Mouse (Mus musculus) midbrain, embryonic 11.5 days (tissue): ENCODE results near the gene Olfr658. TPM values are rescaled to one million over a fixed set of nuclear protein-coding genes. Genes with fewer than 3 reads are reported as not detected.

Experiments
- ATAC-seq: fragments of 200-750 bp; cut with Nextera tagmentation; 2 replicates; pipeline ENCODE4 v1.8.0; 2017; ENCODE audit warnings: moderate TSS enrichment, moderate library complexity; ENCODE audit not compliant: low FRiP score
- DNase-seq: peaks from one replicate; pipeline ENCODE4 v3.0.0; 2015; ENCODE audit warnings: low spot score; ENCODE audit errors: missing footprints
- H3K27ac ChIP-seq: fragments of 300-500 bp; sonication (generic); 2 replicates; pipeline ENCODE4 v1.5.1; 2014; ENCODE audit warnings: low read depth, low read length
- H3K27me3 ChIP-seq: fragments of 300-500 bp; sonication (generic); 2 replicates; pipeline ENCODE4 v1.6.1; 2014; ENCODE audit warnings: mild to moderate bottlenecking, low read length, moderate library complexity, mixed read lengths; ENCODE audit not compliant: control insufficient read depth, insufficient read depth
- H3K36me3 ChIP-seq: fragments of 300-500 bp; sonication (generic); 2 replicates; pipeline ENCODE4 v1.6.1; 2014; ENCODE audit warnings: mild to moderate bottlenecking, low read length, moderate library complexity, mixed read lengths; ENCODE audit not compliant: control insufficient read depth, insufficient read depth
- H3K4me1 ChIP-seq: fragments of 300-500 bp; sonication (generic); 2 replicates; pipeline ENCODE4 v1.6.1; 2014; ENCODE audit warnings: low read length; ENCODE audit not compliant: control insufficient read depth, insufficient read depth
- H3K4me2 ChIP-seq: fragments of 300-500 bp; sonication (generic); 2 replicates; pipeline ENCODE4 v1.6.1; 2014; ENCODE audit warnings: mild to moderate bottlenecking, moderate library complexity
- H3K4me3 ChIP-seq: fragments of 300-500 bp; sonication (generic); 2 replicates; pipeline ENCODE4 v1.5.1; 2014; ENCODE audit warnings: low read depth, low read length
- H3K9ac ChIP-seq: fragments of 300-500 bp; sonication (generic); 2 replicates; pipeline ENCODE4 v1.6.1; 2014; ENCODE audit warnings: low read length
- H3K9me3 ChIP-seq: fragments of 300-500 bp; sonication (generic); 2 replicates; pipeline ENCODE4 v1.6.1; 2016; ENCODE audit warnings: low read length; ENCODE audit not compliant: control insufficient read depth
- WGBS: fragments of 180-500 bp; shearing (Covaris S2); extraction: QIAGEN DNeasy Blood & Tissue Kit; methylation state at CpG from one replicate; pipeline ENCODE4 v1.1.7; 2014; 5-methylcytosine and 5-hydroxymethylcytosine counted together
- polyA plus RNA-seq: library from polyadenylated mRNA; unstranded; fragments of >200 nt; fragmentation: Nextera tagmentation; extraction: Ambion mirVana; gene quantifications from 2 replicates; pipeline ENCODE4 v1.2.1, GENCODE M21; 2014

Olfr658 gene
- polyA plus RNA-seq: not detected in 2 replicates

DNA sequence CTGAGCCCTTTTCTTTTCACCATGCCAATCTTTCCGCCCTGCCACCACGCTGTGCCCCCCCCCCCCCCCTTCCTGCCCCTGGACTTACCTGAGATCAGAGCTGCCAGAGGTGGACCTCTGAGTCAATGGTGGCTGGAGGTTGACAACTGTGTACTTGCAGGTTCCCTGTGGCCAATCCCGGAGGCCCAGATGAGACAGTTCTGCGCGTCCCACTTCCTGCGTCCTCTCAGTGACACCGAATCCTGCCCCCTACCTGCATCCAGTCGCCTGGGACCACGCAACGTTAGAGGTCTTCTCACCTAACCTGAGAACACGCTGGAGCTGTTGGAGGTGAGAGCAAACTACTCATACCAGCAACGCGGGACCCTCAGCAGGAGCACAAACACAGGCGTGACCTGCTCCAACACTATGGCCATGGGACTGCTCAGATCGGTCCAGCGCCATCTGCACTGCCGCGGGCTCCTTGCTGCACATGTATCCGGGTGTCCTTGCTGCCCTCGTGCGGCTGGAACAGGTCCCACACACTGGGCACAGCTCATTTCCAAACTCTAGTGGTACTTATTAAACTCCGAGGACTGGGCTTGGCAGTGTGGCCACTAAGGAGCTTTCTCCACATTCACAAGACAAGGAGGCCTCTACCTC, at the start of gene Olfr658:
TSS of gene Olfr658 (minus strand) at position 465 of the 642 bp plus-strand sequence.
- Histone ChIP-seq H3K4me2 (peak within 1 kb of the TSS; percentile 37), H3K36me3 (no peaks in the 10 kb centered on the region), H3K9me3 (no peaks in the 10 kb centered on the region), H3K27me3 (no peaks in the 10 kb centered on the region), H3K4me3 (peak within 1 kb of the TSS; percentile 16; the same call in 1 of the 2 replicates), H3K27ac (no peak within 1 kb of the TSS), H3K9ac (no peak within 1 kb of the TSS), H3K4me1 (no peaks in the 10 kb centered on the region)
- DNase-seq (peak; percentile 89), ATAC-seq (peak; percentile 96)
- WGBS: 30% methylated on average over 22 of the region's 22 CpGs

DNA sequence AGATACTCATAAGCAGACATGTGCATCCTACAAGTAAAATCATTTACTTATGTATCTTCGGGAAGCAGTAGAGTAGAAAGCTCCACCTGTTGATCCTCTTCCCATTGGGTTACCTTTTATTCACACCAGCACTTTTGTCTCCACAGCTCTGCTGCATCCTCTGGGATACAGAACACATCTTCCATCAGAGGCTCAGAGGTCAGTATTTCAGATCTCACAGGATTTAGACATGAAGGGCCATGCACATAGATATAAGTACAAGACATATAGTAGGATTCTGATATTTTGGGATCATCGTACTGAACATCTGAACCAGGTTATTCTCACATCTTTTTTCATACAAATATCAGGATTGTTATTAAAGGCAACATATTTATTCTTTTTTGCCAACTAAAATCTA, 39.1 kb upstream of the Olfr658 start, which contains the start of gene Olfr661:
TSS of gene Olfr661 (plus strand) at position 301 of the 400 bp plus-strand sequence.
- no peak within 1 kb of the TSS for H3K27ac ChIP-seq
- H3K4me2 ChIP-seq: no peak within 1 kb of the TSS
- H3K4me1 ChIP-seq: no peaks in the 10 kb centered on the region
- ATAC-seq (no peak), DNase-seq (peak; percentile 39)
- no peaks in the 10 kb centered on the region for H3K27me3 ChIP-seq
- no peaks in the 10 kb centered on the region for H3K36me3 ChIP-seq
- no peak within 1 kb of the TSS for H3K4me3 ChIP-seq
- H3K9ac ChIP-seq: no peak within 1 kb of the TSS
- 93% methylated on average over 2 of the region's 2 CpGs for WGBS
- no peaks in the 10 kb centered on the region for H3K9me3 ChIP-seq

DNA sequence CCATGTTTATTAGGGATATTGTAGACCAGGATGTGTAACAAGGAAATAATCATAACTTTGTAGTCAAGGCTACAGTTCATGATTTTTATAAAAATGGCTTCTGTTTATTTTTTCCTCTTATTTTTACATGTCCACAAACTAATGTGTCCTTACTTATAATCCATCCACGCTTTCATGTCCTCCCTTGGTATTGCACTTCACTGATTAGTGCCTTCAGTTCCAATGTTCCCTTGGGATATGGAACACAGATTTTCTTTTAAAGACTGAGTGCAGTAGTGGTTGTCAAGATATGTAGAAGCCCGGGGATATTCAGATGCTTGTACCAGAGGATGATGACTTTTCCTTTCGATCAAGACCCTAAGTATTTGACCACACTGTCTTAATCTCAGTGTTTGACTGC, 19.3 kb upstream of the Olfr658 start, which contains the start of gene Olfr659:
TSS of gene Olfr659 (plus strand) at position 301 of the 400 bp plus-strand sequence.
- Histone ChIP-seq H3K9me3 (no peaks in the 10 kb centered on the region), H3K27ac (no peak within 1 kb of the TSS), H3K4me1 (no peaks in the 10 kb centered on the region), H3K4me3 (no peak within 1 kb of the TSS), H3K36me3 (no peaks in the 10 kb centered on the region), H3K4me2 (no peak within 1 kb of the TSS), H3K27me3 (no peaks in the 10 kb centered on the region), H3K9ac (no peak within 1 kb of the TSS)
- ATAC-seq (no peak), DNase-seq (no peak)
- 81% methylated on average over 3 of the region's 3 CpGs for WGBS

DNA sequence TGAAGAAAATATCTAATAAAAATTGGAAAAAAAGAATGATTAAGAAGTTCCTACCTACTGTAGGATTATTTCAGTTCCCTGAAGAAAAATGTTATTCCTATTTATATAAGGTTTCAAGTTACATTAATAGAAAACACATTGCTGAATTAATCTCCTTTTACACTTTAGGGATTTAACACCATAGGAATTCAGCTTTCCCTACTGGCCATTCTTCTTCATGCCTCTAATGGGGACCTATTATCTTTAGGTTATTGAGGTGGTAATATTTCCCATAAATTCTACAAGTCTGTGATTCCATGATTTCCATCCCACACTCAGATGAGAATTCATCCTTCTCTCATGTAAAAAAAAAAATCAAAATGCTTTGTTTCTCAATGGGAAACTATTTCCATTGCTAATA, 22.6 kb downstream of the Olfr658 start, which contains the start of gene Olfr657:
TSS of gene Olfr657 (plus strand) at position 301 of the 400 bp plus-strand sequence.
- Histone ChIP-seq H3K4me3 (no peak within 1 kb of the TSS), H3K9ac (no peak within 1 kb of the TSS), H3K9me3 (no peaks in the 10 kb centered on the region), H3K27ac (no peak within 1 kb of the TSS), H3K36me3 (no peaks in the 10 kb centered on the region), H3K4me1 (no peaks in the 10 kb centered on the region), H3K27me3 (no peaks in the 10 kb centered on the region), H3K4me2 (no peak within 1 kb of the TSS)
- no peak for ATAC-seq
- no peak for DNase-seq

DNA sequence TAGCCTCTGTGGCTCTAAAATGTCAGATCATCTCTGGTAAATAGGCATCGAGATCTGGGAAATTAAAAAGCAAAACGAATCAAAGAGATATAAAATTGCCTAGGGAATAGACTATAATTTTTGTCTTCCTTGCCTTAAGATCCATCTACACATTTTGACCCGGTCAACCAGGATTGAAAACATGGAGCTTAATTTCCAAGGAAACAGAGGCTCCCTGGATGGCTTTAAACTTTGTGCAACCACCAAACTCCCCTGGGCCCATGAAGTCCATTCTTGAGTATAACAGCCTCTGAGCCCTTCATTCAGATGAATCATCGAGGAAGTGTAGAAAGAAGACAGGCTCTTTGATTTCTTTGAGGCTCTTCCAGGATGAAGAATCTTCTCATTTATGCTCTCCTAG, 33.5 kb downstream of the Olfr658 start, which contains the start of gene Olfr656:
TSS of gene Olfr656 (plus strand) at position 301 of the 400 bp plus-strand sequence.
- DNase-seq: no peak
- no peak for ATAC-seq
- Histone ChIP-seq H3K27ac (no peak within 1 kb of the TSS), H3K9ac (no peak within 1 kb of the TSS), H3K4me3 (no peak within 1 kb of the TSS), H3K27me3 (no peaks in the 10 kb centered on the region), H3K9me3 (no peaks in the 10 kb centered on the region), H3K36me3 (no peaks in the 10 kb centered on the region), H3K4me2 (no peak within 1 kb of the TSS), H3K4me1 (no peaks in the 10 kb centered on the region)
- WGBS: 72% methylated on average over 4 of the region's 4 CpGs

DNA sequence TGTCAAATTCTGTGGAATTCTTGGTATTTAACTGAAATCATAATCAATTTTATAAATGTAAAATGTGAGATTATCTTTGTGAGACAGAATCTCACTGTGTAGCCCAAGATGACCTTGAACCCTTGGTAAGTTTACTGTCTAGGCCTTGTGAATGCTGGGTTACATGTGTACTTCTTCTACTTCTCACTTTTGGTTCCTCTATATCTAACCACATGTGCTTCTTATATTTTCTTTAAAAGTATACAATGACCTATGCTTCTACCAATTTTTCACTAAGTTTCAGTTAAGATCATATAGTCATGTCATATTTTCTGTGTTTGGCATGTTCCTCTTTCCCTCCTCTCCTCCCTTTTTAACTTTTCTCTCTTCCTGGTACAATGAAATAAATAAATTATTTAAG, 42.4 kb downstream of the Olfr658 start:
- Histone ChIP-seq H3K36me3 (no peaks in the 10 kb centered on the region), H3K4me2 (no peak overlapping the region), H3K27ac (no peak overlapping the region), H3K4me1 (no peaks in the 10 kb centered on the region), H3K27me3 (no peaks in the 10 kb centered on the region), H3K9ac (no peak overlapping the region), H3K9me3 (no peaks in the 10 kb centered on the region), H3K4me3 (no peak overlapping the region)
- ATAC-seq (no peak), DNase-seq (no peak)

DNA sequence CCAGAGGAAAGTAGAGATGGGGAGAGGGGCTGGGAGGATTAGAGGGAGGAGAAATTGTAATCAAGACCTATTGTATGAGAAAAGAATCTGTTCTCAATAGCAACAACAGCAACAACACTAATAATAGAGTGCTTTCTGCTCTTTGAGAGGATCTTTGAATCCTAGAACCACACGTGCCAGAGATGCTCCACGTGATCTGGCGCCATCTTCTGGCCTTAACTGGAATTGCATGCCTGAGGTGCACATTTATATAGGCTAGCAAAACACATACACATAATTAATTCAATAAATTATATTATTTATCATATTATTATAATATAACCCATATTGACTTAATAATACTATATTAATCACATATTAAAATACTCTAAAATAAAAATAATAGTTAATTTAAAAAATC, 43.9 kb downstream of the Olfr658 start:
- H3K27me3 ChIP-seq: no peaks in the 10 kb centered on the region
- no peaks in the 10 kb centered on the region for H3K9me3 ChIP-seq
- H3K9ac ChIP-seq: no peak overlapping the region
- H3K4me1 ChIP-seq: no peaks in the 10 kb centered on the region
- WGBS: 3% methylated on average over 3 of the region's 3 CpGs
- no peak overlapping the region for H3K27ac ChIP-seq
- no peak for ATAC-seq
- H3K4me2 ChIP-seq: no peak overlapping the region
- no peaks in the 10 kb centered on the region for H3K36me3 ChIP-seq
- H3K4me3 ChIP-seq: no peak overlapping the region
- no peak for DNase-seq

DNA sequence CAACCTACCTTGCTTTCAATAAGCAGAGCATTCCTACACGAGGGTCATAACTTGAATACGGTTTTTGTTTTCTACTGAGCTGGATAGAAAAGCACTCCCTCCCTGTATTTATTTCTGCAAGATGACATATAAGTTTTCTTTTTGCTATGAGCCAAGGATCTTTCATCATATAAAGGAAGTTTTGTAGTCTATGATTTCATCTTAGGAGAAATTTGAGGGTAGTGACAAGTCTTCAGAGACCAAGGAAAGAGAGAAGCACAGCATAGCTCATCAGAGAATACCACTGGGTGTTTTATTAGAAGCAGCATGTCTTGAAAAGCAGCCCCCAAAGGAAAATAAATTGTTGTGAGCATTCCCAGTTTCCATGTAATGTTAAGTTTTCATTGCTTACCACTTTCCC, 45.4 kb downstream of the Olfr658 start, which contains the start of gene Olfr655:
TSS of gene Olfr655 (minus strand) at position 101 of the 400 bp plus-strand sequence.
- DNase-seq (no peak), ATAC-seq (no peak)
- H3K9me3 ChIP-seq: no peaks in the 10 kb centered on the region
- H3K36me3 ChIP-seq: no peaks in the 10 kb centered on the region
- H3K9ac ChIP-seq: no peak within 1 kb of the TSS
- no peak within 1 kb of the TSS for H3K27ac ChIP-seq
- H3K4me3 ChIP-seq: no peak within 1 kb of the TSS
- WGBS: 87% methylated on average over 2 of the region's 2 CpGs
- H3K4me1 ChIP-seq: no peaks in the 10 kb centered on the region
- H3K4me2 ChIP-seq: no peak within 1 kb of the TSS
- H3K27me3 ChIP-seq: no peaks in the 10 kb centered on the region
